Mouse (Mus musculus): Measurements from ENCODE around the gene Eif5a.

GRCm38 (mm10) chr11:69929712-69930111 lies 8.0 kb upstream of the Eif5a start:
- TF ChIP-seq POLR2AphosphoS2 (IDR thresholded peaks at IDR 0.05; ENCODE audit: insufficient read length, low read depth) (no peak), MYOG (IDR thresholded peaks at IDR 0.05; ENCODE audit: control insufficient read depth in 1 of 3, insufficient read depth in 1 of 3, insufficient read length in 2 of 3, low read depth in 2 of 3) (no peak), MAX (IDR thresholded peaks at IDR 0.05; ENCODE audit: low read depth) (no peak), TCF12 (IDR thresholded peaks at IDR 0.05; ENCODE audit: insufficient read depth, poor library complexity, severe bottlenecking) (no peak), POLR2A (IDR thresholded peaks at IDR 0.05; ENCODE audit: insufficient read length, low read depth) (no peak), CEBPB (IDR thresholded peaks at IDR 0.05; ENCODE audit: insufficient read depth, poor library complexity, severe bottlenecking) (no peak), USF1 (IDR thresholded peaks at IDR 0.05; ENCODE audit: low read depth) (no peak), TCF3 (IDR thresholded peaks at IDR 0.05; ENCODE audit: insufficient read length, low read depth) (no peak), MYOD1 (IDR thresholded peaks at IDR 0.05; ENCODE audit: control insufficient read depth in 1 of 3, insufficient read length in 2 of 3, low read depth in 2 of 3) (no peak), E2F4 (IDR thresholded peaks at IDR 0.05; ENCODE audit: insufficient read depth) (no peak), SRF (IDR thresholded peaks at IDR 0.05; ENCODE audit: control insufficient read depth, insufficient read length, low read depth) (no peak)

All from myocyte (in vitro differentiated cells).